Mouse (Mus musculus): ENCODE results near the gene Tifa. TPM values are rescaled to one million over a fixed set of nuclear protein-coding genes. Genes with fewer than 3 reads are reported as not detected.

Gene Tifa
- total RNA-seq, 1 experiment = not detected

GRCm38 (mm10) chr3:127861340-127861739 is 71.7 kb downstream of the Tifa start:
- no peaks in the 10 kb centered on the region for H3K9me3 ChIP-seq (ENCODE audit: control insufficient read depth, insufficient read depth, low read depth, low read length)
- no peaks in the 10 kb centered on the region for H3K4me1 ChIP-seq (ENCODE audit: control insufficient read depth in 2 of 2, insufficient read depth in 2 of 2, low read length in 2 of 2, poor library complexity in 1 of 2)
- no peak overlapping the region for H3K4me3 ChIP-seq (ENCODE audit: insufficient read depth in 1 of 2, low read depth in 1 of 2, low read length in 2 of 2, poor library complexity in 1 of 2, severe bottlenecking in 1 of 2)
- no peaks in the 10 kb centered on the region for H3K36me3 ChIP-seq (ENCODE audit: control insufficient read depth, insufficient read depth, low read length, poor library complexity, severe bottlenecking)
- TF ChIP-seq HCFC1 (IDR thresholded peaks at IDR 0.05; ENCODE audit: borderline replicate concordance, insufficient read depth, low read length) (no peak), CHD2 (IDR thresholded peaks at IDR 0.05; ENCODE audit: low read depth, low read length) (no peak), MAFK (IDR thresholded peaks at IDR 0.05; ENCODE audit: insufficient read depth, low read depth, low read length) (no peak), ZNF384 (IDR thresholded peaks at IDR 0.05; ENCODE audit: low read depth, low read length) (no peak), ZC3H11A (IDR thresholded peaks at IDR 0.05; ENCODE audit: borderline replicate concordance, low read depth, low read length) (no peak)
- H3K27ac ChIP-seq (ENCODE audit: insufficient read depth, low read depth, low read length, poor library complexity, severe bottlenecking) = no peak overlapping the region
- DNase-seq (ENCODE audit: low read depth, low spot score) = no peak
- H3K9ac ChIP-seq (ENCODE audit: insufficient read depth, low read depth, low read length, poor library complexity, severe bottlenecking) = no peak overlapping the region
- in situ Hi-C loops (cut with MboI; ENCODE audit: low sequenced_read_pairs in 2 of 2, unreplicated experiment in 2 of 2) = no loop called here

- Histone ChIP-seq H3K9ac (ENCODE audit: insufficient read depth, low read depth, low read length, poor library complexity, severe bottlenecking) (no peak overlapping the region), H3K27ac (ENCODE audit: insufficient read depth, low read depth, low read length, poor library complexity, severe bottlenecking) (no peak overlapping the region), H3K9me3 (ENCODE audit: control insufficient read depth, insufficient read depth, low read depth, low read length) (no peaks in the 10 kb centered on the region), H3K36me3 (ENCODE audit: control insufficient read depth, insufficient read depth, low read length, poor library complexity, severe bottlenecking) (no peaks in the 10 kb centered on the region), H3K4me1 (ENCODE audit: control insufficient read depth in 2 of 2, insufficient read depth in 2 of 2, low read length in 2 of 2, poor library complexity in 1 of 2) (no peaks in the 10 kb centered on the region), H3K4me3 (ENCODE audit: insufficient read depth in 1 of 2, low read depth in 1 of 2, low read length in 2 of 2, poor library complexity in 1 of 2, severe bottlenecking in 1 of 2) (no peak overlapping the region)
- in situ Hi-C loops (cut with MboI; ENCODE audit: low sequenced_read_pairs in 2 of 2, unreplicated experiment in 2 of 2) = no loop called here
- DNase-seq (ENCODE audit: low read depth, low spot score) = no peak
- TF ChIP-seq MAFK (IDR thresholded peaks at IDR 0.05; ENCODE audit: insufficient read depth, low read depth, low read length) (no peak), ZC3H11A (IDR thresholded peaks at IDR 0.05; ENCODE audit: borderline replicate concordance, low read depth, low read length) (no peak), HCFC1 (IDR thresholded peaks at IDR 0.05; ENCODE audit: borderline replicate concordance, insufficient read depth, low read length) (no peak), ZNF384 (IDR thresholded peaks at IDR 0.05; ENCODE audit: low read depth, low read length) (no peak), CHD2 (IDR thresholded peaks at IDR 0.05; ENCODE audit: low read depth, low read length) (no peak)
These were observed 72.9 kb downstream of the Tifa start for GRCm38 (mm10) chr3:127862479-127862878.

- no peaks in the 10 kb centered on the region for H3K9me3 ChIP-seq (ENCODE audit: control insufficient read depth, insufficient read depth, low read depth, low read length)
- DNase-seq (ENCODE audit: low read depth, low spot score) = no peak
- TF ChIP-seq MAFK (IDR thresholded peaks at IDR 0.05; ENCODE audit: insufficient read depth, low read depth, low read length) = no peak
- no peak for TF ChIP-seq CHD2 (IDR thresholded peaks at IDR 0.05; ENCODE audit: low read depth, low read length)
- TF ChIP-seq ZC3H11A (IDR thresholded peaks at IDR 0.05; ENCODE audit: borderline replicate concordance, low read depth, low read length) = no peak
- TF ChIP-seq HCFC1 (IDR thresholded peaks at IDR 0.05; ENCODE audit: borderline replicate concordance, insufficient read depth, low read length) = no peak
- no peak for TF ChIP-seq ZNF384 (IDR thresholded peaks at IDR 0.05; ENCODE audit: low read depth, low read length)
- no peaks in the 10 kb centered on the region for H3K4me1 ChIP-seq (ENCODE audit: control insufficient read depth in 2 of 2, insufficient read depth in 2 of 2, low read length in 2 of 2, poor library complexity in 1 of 2)
- H3K36me3 ChIP-seq (ENCODE audit: control insufficient read depth, insufficient read depth, low read length, poor library complexity, severe bottlenecking) = no peaks in the 10 kb centered on the region
- in situ Hi-C loops (cut with MboI; ENCODE audit: low sequenced_read_pairs in 2 of 2, unreplicated experiment in 2 of 2) = no loop called here
- no peak overlapping the region for H3K9ac ChIP-seq (ENCODE audit: insufficient read depth, low read depth, low read length, poor library complexity, severe bottlenecking)
- no peak overlapping the region for H3K27ac ChIP-seq (ENCODE audit: insufficient read depth, low read depth, low read length, poor library complexity, severe bottlenecking)
- H3K4me3 ChIP-seq (ENCODE audit: insufficient read depth in 1 of 2, low read depth in 1 of 2, low read length in 2 of 2, poor library complexity in 1 of 2, severe bottlenecking in 1 of 2) = no peak overlapping the region
These were observed 74.0 kb downstream of the Tifa start for GRCm38 (mm10) chr3:127863571-127863970.

GRCm38 (mm10) chr3:127864242-127864641 is 74.6 kb downstream of the Tifa start:
- Histone ChIP-seq H3K4me1 (ENCODE audit: control insufficient read depth in 2 of 2, insufficient read depth in 2 of 2, low read length in 2 of 2, poor library complexity in 1 of 2) (no peaks in the 10 kb centered on the region), H3K36me3 (ENCODE audit: control insufficient read depth, insufficient read depth, low read length, poor library complexity, severe bottlenecking) (no peaks in the 10 kb centered on the region), H3K9me3 (ENCODE audit: control insufficient read depth, insufficient read depth, low read depth, low read length) (no peaks in the 10 kb centered on the region), H3K9ac (ENCODE audit: insufficient read depth, low read depth, low read length, poor library complexity, severe bottlenecking) (no peak overlapping the region), H3K27ac (ENCODE audit: insufficient read depth, low read depth, low read length, poor library complexity, severe bottlenecking) (no peak overlapping the region), H3K4me3 (ENCODE audit: insufficient read depth in 1 of 2, low read depth in 1 of 2, low read length in 2 of 2, poor library complexity in 1 of 2, severe bottlenecking in 1 of 2) (no peak overlapping the region)
- TF ChIP-seq ZC3H11A (IDR thresholded peaks at IDR 0.05; ENCODE audit: borderline replicate concordance, low read depth, low read length) = no peak
- TF ChIP-seq CHD2 (IDR thresholded peaks at IDR 0.05; ENCODE audit: low read depth, low read length) = no peak
- no peak for TF ChIP-seq MAFK (IDR thresholded peaks at IDR 0.05; ENCODE audit: insufficient read depth, low read depth, low read length)
- no peak for TF ChIP-seq ZNF384 (IDR thresholded peaks at IDR 0.05; ENCODE audit: low read depth, low read length)
- no peak for TF ChIP-seq HCFC1 (IDR thresholded peaks at IDR 0.05; ENCODE audit: borderline replicate concordance, insufficient read depth, low read length)
- no peak for DNase-seq (ENCODE audit: low read depth, low spot score)
- in situ Hi-C loops (cut with MboI; ENCODE audit: low sequenced_read_pairs in 2 of 2, unreplicated experiment in 2 of 2) = no loop called here

Measured in ES-E14 (cell line).